Mouse (Mus musculus): ENCODE data around the gene Selenow. TPM values are rescaled to one million over a fixed set of nuclear protein-coding genes. Genes with fewer than 3 reads are reported as not detected.
"Not testable (repeated sequence)": the region's sequence is repeated elsewhere in the genome, so short reads cannot be mapped to it uniquely, and the experiment has no call there.

The Selenow gene
- total RNA-seq, 1 experiment from 2014 or later = 51.3 TPM

DNA sequence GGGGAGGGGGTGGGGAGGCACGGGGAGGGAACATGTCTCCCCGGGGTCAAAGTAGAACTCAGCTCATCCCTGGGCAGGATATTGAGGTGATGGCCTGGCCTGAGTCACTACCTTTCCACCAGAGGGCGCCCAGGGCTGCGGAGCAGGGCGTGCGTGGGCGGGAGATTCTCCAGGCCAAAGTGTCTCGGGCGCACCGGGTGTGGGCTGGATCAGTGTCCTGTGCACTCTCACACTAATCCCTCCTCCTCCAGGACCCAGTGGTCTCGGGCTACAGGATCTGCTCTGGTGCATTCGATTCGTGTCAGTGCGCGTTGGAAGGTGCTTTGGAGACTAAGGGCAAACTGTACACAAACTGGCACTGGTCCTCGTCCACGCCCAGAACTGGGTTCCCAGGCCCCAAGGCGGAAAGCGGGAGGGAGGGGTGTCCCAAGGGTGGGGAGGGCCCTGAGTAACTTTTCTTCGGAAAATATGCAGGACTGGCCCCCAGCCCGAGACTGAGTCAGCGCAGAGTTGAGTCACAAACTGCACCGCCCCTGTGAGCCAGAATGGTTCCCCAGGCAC lies 26.3 kb upstream of the Selenow start:
- peak; percentile 70 for ATAC-seq (ENCODE audit: extremely low read depth, insufficient number of reproducible peaks, low FRiP score, poor library complexity, severe bottlenecking)

GRCm38 (mm10) chr7:15947653-15948260 lies 25.6 kb upstream of the Selenow start:
- ATAC-seq (ENCODE audit: extremely low read depth, insufficient number of reproducible peaks, low FRiP score, poor library complexity, severe bottlenecking) = no peak

DNA sequence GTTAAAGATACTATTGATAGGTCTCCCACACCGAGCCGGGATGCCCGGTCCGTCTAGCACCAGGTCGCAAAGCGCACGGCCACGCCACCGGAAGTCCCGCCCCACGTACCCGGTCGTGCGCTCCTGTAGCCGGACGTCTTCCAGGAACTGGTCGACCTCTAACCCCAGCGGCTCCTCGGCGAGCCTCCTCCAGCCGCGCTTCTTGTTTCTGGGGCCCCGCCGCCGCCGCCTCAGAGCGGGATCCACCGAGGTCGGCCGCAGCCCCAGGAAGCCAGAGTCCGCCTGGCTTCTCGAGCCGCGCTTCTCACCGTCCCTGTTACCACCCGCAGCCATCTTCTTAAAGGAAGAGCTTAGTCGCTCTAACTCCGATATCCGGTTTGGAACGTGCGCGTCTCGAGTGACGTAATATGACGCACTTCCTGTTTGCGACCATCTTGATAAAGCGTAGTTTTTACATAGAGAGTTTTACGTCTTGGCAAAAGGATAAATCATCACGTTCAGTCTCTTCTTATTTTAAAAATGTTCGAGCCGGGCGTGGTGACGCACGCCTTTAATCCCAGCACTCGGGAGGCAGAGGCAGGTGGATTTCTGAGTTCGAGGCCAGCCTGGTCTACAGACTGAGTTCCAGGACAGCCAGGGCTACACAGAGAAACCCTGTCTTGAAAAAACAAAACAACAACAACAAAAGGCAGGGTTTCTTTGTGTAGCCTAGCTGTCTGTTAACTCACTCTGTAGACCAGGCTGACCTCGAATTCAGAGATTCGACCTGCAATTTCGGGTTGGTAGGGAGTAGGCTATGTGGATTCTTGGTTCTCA lies 23.7 kb upstream of the Selenow start, which contains the start of gene Nop53:
Gene Nop53, minus strand, starts transcription at position 354 of the 816 bp plus-strand sequence.
- peak; percentile 78 for ATAC-seq (ENCODE audit: extremely low read depth, insufficient number of reproducible peaks, low FRiP score, poor library complexity, severe bottlenecking)

GRCm38 (mm10) chr7:15945211-15945610 lies 23.0 kb upstream of the Selenow start:
- ATAC-seq (ENCODE audit: extremely low read depth, insufficient number of reproducible peaks, low FRiP score, poor library complexity, severe bottlenecking) = no peak

DNA sequence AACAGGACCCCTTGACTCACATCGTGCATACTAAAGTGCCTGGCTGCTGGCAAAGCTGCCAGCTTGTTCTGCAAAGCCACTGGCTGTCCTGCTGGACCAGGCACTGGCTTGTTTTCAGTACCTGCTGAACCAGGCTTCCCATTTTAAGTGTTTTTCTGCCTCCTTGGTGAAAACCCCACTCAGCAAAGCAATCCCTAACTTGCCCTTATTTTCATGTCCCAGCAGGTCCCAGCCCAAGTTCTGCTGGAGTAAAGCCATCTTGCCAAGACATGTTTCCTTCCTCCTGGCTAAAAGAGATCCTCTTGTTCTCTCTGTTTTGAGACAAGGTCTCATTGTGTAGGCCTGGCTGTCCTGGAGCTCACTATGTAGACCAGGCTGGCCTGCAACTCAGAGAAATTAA lies 22.1 kb upstream of the Selenow start:
- no peak for ATAC-seq (ENCODE audit: extremely low read depth, insufficient number of reproducible peaks, low FRiP score, poor library complexity, severe bottlenecking)

DNA sequence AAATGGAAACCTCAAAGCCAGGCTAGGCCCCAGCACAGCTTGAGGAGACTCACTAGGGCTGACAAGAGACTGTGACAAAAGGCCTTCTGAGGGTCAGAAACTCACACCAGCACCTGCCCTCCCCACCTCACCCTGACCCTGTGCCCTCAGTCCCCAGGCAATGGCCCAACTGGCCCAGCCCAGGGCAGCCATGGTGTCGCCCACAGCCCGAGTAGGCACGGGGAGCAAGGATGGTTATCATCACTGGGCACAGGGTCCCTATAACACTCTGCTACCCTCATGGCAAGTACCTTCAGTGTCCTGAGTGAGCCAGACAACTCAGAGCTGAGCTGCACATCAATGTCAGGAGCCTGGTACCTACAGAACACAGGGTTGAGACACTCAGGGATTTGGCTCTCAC lies 16.4 kb upstream of the Selenow start:
- no peak for ATAC-seq (ENCODE audit: extremely low read depth, insufficient number of reproducible peaks, low FRiP score, poor library complexity, severe bottlenecking)

DNA sequence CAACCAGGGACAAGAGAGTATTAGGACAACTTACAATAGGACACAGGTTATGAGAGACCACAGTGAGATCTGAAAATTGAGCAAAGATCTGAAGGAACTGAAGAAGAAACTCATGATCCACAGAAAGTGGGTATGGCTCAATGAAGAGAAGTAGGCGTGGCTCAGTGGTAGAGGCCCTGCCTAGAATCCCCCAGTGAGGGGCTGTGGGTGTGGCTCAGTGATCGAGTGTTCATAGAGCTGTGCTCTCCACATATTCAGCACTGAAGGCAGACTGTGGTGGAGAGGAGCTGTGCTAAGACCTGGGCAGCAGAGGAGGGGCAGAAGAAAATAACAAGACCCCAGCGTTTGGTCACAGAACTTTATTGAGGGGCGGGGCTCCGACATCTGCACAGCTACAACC lies 15.3 kb upstream of the Selenow start:
- ATAC-seq (ENCODE audit: extremely low read depth, insufficient number of reproducible peaks, low FRiP score, poor library complexity, severe bottlenecking) = no peak

DNA sequence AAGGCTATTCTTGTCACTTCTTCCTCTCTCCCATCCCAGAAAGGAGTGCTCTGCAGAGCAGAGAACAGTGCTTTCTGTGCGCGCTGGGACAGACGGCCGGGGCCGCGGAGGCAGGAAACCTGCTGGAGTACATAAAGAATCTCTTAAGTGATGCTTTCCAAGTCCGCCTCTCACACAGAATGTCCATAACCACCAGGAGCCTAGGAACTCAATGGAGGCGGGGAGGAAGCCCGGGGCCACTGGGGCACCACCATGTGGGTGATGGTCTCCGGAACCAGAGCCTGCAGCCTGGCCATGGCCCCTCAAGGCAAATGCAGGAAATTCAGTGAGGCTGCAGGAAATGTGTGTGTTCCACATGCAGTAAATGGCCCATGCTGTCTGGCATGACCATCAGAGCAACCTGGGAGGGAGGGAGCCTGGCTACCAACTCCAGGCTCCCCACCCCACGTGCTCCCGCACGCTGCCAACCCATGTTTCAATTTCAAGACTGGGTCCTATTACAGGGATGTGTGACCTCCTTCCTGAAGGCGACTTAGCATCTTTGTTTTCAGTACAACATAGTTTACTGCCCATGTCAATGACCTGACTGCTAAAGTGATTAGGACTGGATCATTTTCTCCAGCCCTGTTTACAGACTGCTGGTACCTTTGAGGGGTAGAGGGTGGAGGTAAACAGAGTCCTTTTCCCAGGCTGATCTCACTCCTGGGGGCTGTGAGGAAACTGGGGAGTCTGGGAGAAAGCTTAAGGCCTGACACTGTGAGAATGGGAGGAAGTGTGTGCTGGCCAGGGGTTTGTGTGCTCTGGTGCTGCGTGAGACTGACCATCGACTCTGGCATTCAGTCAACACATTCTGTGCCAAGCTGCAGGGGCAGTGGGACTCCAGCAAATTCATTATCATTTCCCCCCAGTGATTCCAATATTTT lies 11.5 kb upstream of the Selenow start:
- no peak for ATAC-seq (ENCODE audit: extremely low read depth, insufficient number of reproducible peaks, low FRiP score, poor library complexity, severe bottlenecking)

DNA sequence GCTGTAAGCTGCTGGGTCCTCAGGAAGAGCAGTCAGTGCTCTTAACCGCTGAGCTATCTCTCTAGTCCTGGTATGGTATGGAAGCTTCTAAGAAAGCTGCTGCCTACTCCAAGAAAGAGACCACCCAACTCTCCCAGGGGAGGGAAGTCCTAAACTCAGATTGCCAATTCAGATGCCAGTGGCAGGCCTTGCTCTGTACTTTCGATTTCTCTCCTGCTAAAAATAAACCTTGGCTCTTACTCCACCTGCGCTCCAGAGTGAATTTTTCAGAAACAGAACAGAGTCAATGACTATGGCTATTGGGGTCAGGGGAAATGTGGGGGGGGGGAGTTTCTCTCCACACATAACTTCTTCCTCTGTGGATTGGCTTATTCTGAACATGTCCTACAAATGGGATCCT lies 9.4 kb upstream of the Selenow start:
- ATAC-seq (ENCODE audit: extremely low read depth, insufficient number of reproducible peaks, low FRiP score, poor library complexity, severe bottlenecking) = no peak

- no peak for ATAC-seq (ENCODE audit: extremely low read depth, insufficient number of reproducible peaks, low FRiP score, poor library complexity, severe bottlenecking)
Measured at GRCm38 (mm10) chr7:15930543-15930942, 8.3 kb upstream of the Selenow start.

- ATAC-seq (ENCODE audit: extremely low read depth, insufficient number of reproducible peaks, low FRiP score, poor library complexity, severe bottlenecking) = peak; percentile 69
Measured at GRCm38 (mm10) chr7:15929910-15930309, 7.7 kb upstream of the Selenow start.

DNA sequence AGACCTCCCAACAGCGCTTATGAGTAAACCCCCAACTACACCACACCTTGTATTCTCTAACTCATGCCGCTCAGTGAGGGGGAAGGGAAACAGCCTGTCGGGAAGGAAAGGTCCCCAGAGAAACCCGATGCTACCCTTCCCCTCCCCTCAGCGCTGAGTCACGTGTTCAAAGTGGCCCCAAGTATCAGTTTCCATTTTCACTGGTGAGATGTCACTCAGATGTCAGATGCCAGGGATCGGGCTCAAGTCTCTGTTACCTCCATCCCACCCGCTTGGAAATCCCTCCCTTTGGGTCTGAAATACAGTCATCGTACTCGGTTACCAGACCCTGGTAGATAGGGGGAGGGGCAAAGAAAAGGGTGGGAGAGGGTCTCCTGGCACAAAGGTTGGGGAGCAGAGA lies 406 bp downstream of the Selenow start:
- 0 out of 2 replicates have a peak, but pooled peaks have one; percentile 8 for ATAC-seq (ENCODE audit: extremely low read depth, insufficient number of reproducible peaks, low FRiP score, poor library complexity, severe bottlenecking)

DNA sequence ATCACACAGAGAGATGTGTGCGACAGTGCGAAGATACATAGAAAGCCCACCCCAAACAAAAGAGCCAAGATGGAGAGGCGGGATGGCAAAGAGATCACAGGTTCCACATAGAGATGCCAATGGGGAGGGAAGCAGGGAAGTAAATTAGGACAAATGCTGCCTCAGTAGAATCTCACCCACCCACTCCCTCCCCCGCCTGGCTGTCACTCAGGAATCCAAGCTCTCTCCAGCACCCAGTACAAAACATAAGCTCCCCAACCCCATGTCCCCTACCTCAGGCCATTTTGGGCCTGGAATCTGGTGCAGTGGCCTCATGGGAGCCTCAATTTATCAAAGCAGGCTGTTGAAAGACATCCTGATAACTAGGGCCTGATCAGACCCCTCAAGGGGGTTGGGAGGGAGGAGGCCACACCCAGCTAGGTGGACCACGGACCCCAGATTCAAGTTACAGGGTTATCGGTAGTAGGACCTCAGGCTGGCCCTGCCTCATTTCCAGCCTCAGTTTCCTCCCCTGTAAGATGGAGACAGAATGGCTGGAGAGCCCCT lies 1.5 kb downstream of the Selenow start:
- no peak for ATAC-seq (ENCODE audit: extremely low read depth, insufficient number of reproducible peaks, low FRiP score, poor library complexity, severe bottlenecking)

DNA sequence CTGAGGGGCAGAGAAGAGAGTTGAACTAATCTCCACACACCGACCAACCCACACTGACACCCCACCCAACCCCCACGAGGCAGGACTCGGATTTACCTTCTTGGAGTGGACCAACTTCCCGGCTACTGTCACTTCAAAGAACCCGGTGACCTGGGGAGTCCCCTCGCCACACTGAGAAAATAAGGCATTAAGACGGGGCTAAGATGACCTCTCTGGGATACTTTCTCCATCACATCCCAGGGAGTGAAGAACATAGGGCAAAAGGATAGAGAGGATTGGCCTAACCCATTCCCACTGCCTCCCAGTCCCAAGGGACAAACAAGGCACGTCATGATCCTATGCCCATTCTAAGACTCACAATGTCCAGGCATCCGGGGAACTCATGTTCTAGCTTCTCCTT lies 2.3 kb downstream of the Selenow start:
- no peak for ATAC-seq (ENCODE audit: extremely low read depth, insufficient number of reproducible peaks, low FRiP score, poor library complexity, severe bottlenecking)

DNA sequence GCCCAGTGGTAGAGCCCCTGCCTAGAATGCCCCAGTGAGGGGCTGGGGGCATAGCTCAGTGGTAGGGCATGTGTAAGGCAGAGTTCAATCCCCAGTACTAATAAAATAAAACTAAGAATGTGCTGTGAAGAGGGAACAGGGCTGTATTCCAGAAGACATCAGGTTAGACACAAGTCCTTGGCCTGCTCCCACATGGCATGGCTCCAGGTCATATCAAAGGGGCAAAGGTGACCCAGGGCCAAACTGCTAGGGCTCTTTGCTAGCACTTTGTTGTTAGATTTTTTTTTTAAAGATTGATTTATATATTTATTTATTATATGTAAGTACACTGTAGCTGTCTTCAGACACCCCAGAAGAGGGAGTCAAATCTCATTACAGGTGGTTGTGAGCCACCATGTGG lies 3.8 kb downstream of the Selenow start:
- ATAC-seq (ENCODE audit: extremely low read depth, insufficient number of reproducible peaks, low FRiP score, poor library complexity, severe bottlenecking) = no peak

DNA sequence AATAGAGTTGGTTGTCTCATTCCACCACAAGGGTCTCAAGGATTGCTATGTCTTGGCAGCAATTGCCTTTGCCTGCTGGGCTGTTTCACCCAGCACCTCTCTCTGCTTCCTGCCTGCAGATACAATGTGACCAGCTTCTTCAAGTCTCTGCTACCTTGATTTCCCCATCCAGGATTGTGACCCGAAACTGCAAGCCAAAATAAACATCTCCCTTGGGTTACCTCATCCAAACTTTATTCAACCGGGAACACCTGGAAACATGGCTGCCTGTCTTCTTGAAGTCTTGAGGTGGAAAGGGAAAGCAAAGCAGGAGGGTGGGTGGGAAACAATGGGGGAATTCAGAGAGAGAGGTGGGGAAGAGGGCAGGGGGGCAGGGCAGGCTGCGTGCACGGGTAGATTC lies 5.2 kb downstream of the Selenow start:
- no peak for ATAC-seq (ENCODE audit: extremely low read depth, insufficient number of reproducible peaks, low FRiP score, poor library complexity, severe bottlenecking)

- ATAC-seq (ENCODE audit: extremely low read depth, insufficient number of reproducible peaks, low FRiP score, poor library complexity, severe bottlenecking) = no peak
Measured at GRCm38 (mm10) chr7:15916134-15916723, 6.0 kb downstream of the Selenow start.

DNA sequence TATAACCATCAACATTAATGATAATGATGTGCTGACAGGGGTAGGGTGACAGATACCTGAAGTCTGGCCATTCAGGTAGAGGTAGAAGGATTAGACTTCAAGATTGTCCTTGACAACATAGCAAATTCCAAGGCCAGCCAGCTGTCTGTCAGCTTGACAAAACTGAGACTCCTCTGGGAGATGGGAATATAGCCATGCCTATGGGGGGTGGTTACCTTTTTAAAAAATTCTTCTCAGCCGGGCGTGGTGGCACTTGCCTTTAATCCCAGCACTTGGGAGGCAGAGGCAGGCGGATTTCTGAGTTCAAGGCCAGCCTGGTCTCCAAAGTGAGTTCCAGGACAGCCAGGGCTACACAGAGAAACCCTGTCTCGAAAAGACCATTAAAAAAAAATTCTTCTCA lies 6.5 kb downstream of the Selenow start:
- ATAC-seq (ENCODE audit: extremely low read depth, insufficient number of reproducible peaks, low FRiP score, poor library complexity, severe bottlenecking) = not testable (repeated sequence)

- ATAC-seq (ENCODE audit: extremely low read depth, insufficient number of reproducible peaks, low FRiP score, poor library complexity, severe bottlenecking) = no peak
Measured at GRCm38 (mm10) chr7:15914751-15915150, 7.5 kb downstream of the Selenow start.
